Mouse (Mus musculus) heart, postnatal 36 days (tissue): Measurements from ENCODE around the gene Ppfia3. TPM values are rescaled to one million over a fixed set of nuclear protein-coding genes. Genes with fewer than 3 reads are reported as not detected.
A peak's percentile ranks its signal among the peaks of the same experiment; 100 is the strongest.
"Not testable (repeated sequence)": the region's sequence is repeated elsewhere in the genome, so short reads cannot be mapped to it uniquely, and the experiment has no call there.

Source experiments
- DNase-seq, 2 experiments: peaks; one replicate each; pipeline ENCODE4 v3.0.0; 2021 to 2022
- intact Hi-C: fragments of 180-260 bp; cut with DNase I; formaldehyde crosslinking; loops from one replicate; pipeline ENCODE4 v1.15.1; 2025
- total RNA-seq, 2 experiments: library from RNA; stranded (reverse); gene quantifications; 2 replicates each; pipeline ENCODE4 v1.2.3; 2021

Gene Ppfia3
- total RNA-seq, 2 experiments from 2014 or later, result not detected

DNA sequence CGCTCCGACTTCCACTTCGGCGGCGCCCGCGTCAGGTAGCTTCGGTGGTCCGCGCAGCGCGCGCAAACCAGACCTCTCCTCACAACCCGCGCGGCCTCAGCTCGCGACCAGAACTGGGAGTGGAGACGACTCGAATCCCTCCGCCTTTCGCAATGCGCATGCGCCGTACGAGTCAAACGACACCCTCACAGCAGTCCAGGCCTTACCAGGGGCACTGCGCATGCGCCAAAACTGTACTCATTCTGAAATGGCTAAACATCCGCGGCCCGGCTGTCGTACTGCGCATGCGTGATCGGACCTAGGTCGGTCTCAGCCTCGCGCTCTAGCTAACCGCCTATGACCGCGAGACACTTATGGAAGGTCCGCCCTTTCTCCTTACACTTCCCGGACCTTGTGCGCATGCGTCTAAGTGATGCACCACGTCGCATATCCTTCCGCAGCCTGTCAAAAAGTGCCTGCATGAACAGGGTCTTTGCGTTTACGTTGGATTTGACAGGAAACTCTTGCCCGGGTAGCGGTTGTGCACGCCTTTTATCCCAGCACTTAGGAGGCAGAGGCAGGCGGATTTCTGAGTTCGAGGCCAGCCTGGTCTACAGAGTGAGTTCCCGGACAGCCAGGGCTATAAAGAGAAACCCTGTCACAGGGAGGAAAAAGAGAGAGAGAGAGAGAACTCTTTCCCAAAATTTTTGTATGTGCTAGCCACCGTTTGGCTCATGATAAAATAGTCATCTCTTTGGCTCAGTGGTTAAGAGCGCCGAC is 28.9 kb upstream of the Ppfia3 start, which contains the start of gene Snrnp70:
Gene Snrnp70 (minus strand): TSS at position 165 of the 759 bp plus-strand sequence.
- DNase-seq, result peak; percentile 100
- intact Hi-C loops, result loop anchor here (2.0 to 5.0 kb wide), 3 partner anchors 25 to 87 kb away; partner anchors contain the start of genes Gys1 and Lin7b

DNA sequence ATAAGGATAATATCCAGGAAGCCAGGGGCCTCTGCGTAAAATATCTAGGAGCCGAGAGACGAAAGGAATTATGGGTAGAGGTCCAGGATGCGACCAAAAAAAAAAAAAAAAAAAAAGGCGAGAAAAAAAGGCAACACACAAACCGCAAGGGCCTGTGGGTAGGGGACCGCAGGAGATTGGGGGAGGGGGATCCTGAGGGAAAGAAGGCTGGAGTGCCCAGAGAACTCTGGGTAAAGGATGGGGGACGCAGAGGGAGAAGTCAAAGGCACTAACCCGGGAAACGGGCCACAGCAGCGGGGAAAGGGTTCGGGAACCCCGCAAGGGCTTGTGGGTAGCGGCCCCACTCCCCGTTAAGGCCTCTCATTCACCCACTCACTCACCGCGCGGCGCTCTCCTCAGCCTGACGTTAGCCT is 28.3 kb upstream of the Ppfia3 start:
- intact Hi-C loops, result loop anchor here (2.0 to 5.0 kb wide), 3 partner anchors 24 to 86 kb away; partner anchors contain the start of genes Gys1 and Lin7b
- no peak for DNase-seq

DNA sequence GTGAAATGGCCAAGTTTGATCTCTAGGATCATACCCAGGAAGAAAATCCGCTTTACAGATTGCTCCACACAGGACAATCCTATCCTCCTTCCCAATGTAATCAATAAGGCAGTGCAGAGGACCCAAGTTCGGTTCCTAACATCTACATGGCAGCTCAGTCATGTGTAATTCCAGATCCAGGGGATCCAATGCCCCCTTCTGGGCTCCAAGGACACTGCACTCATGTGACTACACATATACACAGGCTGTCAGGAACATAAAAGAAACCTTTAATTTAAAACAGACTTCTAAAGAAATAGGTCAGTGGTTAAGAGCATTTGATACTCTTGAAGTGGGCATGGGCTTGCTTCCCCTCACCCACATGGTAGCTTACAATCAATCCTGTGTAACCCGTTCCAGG is 19.3 kb upstream of the Ppfia3 start:
- DNase-seq, result no peak
- intact Hi-C loops, result no loop called here

DNA sequence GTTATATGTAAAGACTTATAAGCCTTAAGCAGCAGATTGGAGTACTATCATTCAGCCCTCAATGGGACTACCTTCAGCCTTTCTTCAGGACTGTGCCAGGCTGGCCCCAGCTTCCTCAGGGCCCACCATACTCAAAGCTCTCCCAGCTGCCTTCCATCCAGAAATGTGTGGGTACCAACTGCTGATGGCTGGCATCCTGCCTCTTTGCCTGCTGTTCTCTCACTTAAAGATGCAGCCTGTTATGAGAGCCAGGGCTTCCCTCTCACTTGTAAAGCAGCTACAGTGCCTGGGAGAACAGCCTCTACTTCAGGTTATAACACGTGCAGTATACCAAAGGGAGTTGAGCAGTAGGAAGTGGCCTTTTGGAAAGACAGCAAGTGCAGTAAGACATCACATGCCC is 9.2 kb upstream of the Ppfia3 start:
- intact Hi-C loops, result no loop called here
- DNase-seq, result no peak

DNA sequence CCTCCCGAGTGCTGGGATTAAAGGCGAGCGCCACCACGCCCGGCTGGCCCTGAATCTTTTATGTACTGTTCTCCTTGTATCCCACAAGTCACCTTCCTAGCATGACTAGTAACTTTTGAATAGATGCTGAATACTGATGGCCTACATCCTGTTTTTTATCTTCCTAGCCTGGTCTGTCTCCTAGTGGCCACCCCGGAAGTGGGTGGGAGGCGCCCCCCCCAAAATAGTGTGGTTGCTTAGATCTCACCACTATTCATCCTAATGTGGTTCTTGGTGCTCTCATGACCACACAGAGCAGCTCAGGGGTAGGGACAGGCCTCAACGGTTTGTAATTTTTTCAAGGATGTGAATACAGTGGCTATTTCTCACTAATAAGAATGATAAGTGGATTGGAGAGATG is 7.8 kb upstream of the Ppfia3 start:
- DNase-seq, result no peak
- intact Hi-C loops, result no loop called here

DNA sequence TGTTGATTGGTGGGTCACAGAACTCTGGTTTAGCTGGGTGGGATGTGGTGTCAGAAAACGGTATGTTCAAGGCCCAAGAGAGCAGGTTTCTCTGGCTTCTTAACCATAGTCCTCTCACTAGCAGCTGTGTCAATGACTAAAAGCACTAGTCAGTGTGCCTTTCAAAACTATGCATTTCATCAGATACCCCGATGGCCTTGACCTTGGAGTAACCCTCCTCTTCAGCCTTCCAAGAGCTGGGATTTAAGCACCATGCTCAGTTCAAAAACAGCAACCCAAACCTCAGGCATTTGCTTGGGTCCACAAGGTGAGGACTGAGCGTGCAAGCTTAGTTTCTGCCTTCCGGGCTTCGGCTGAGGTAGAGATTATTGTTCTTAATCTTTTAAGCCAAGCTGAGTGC is 5.6 kb upstream of the Ppfia3 start:
- no peak for DNase-seq
- intact Hi-C loops, result no loop called here

DNA sequence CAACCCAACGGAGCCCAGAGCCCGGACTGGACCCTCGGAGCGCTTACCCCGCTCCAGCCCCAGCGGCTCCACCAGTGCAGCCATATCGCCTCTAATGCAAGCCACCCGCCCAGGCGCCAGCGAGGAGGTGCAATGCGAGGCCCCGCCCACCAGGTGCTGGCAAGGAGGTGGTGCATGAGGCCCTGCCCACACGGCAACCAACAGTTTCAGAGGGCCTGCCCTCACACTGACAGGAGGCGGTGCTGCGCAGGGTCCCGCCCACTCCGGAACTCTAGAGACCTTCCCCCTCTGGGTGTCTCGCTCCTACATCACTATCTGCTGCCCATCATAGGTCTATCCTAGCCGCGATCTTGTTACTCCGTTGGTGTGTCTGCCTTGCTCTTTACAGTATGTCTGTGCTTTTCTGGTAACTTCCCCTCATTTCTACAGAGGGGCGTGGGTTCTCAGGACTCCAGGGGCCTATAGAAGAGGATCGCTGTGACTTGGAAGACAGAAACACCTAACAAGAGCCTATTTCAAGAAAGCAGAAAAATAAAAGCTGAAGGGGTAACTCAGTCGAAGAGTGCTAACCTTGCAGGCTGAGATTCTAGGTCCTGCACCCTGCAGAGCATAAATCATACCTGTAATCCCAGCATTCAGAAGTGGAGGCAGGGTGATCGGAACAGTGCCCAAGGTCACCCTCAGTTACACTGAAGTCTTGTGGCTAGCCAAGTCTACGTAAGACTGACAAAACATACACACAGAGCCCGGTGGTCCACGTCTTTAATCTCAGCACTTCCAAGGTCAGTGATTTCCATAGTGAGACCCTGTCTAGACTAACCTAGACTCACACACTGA is 3.9 kb upstream of the Ppfia3 start, which contains the start of gene Lin7b:
Gene Lin7b (minus strand): TSS at position 109 of the 837 bp plus-strand sequence.
- peak; percentile 72 to 76 for DNase-seq
- intact Hi-C loops, result loop anchor here (2.0 kb wide), 1 partner anchor 24 kb away; the partner anchor contains the start of gene Snrnp70

DNA sequence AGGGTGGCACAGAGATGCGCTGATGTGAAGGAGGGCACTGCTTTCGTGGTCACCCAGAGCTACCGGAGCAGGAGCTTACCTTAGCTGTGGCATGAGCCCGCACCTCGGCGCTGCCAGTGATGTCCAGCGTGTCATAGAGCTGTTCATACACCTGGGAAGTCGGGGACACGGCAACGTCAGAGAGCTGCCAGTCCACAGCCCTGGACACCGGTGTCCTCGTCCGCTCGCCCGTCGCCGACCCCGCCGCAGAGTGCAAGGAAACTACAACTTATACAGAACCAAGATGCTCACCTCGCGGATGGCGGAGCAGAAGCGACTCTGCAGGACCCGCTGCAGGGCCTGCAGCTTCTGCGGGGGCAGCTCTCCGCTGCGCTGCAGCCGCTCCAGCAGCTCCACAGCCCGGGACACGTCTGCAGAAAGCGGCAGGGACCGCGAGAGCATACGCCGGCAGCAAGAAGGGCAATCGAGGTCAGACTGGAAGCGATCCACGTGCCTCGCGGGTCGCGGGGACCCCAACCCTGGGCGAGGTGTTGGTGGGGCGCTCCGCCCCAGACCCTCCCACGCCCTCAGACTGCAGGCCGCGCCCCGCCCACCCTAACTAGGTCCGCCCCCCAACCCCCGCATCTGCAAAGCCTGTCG is 3.1 kb upstream of the Ppfia3 start:
- no peak for DNase-seq
- intact Hi-C loops, result loop anchor here (2.0 kb wide), 2 partner anchors 25 to 37 kb away; partner anchors contain the start of genes Snrnp70 and Trpm4

DNA sequence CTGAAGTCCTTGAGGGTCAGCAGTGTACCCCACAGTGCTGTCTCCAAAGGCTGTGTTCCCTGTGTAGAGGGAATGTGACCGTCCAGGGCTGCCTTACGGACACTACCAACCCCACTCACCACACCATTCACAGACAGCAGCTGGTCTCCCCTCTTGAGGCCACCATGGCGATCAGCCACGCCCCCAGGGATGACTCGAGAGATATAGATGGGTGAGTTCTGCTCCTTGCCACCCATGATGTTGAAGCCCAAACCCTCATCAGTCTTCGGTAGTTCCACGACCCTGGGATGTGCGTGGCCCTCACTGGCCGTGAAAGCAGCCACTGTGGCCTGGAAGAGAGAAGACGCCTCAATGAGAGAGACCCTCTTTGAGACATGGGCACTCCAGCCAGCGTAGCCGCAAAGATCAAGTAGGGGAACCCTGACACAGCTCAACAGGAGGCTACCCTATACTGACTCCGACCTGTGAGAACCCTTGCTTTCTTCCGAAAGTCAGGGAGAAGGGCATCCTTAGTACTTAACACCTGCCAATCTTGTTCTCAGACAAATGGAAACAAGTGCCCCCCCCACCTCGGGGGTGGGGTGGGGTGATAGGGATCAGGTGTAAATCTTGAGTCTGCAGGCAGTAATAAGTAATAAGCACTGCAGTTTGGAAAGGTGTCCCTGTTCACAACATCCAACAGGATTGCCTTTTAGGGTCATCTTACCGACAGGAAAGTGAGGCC is 2.4 kb upstream of the Ppfia3 start:
- intact Hi-C loops, result loop anchor here (2.0 kb wide), 1 partner anchor 36 kb away; the partner anchor contains the start of gene Trpm4
- DNase-seq, result no peak

DNA sequence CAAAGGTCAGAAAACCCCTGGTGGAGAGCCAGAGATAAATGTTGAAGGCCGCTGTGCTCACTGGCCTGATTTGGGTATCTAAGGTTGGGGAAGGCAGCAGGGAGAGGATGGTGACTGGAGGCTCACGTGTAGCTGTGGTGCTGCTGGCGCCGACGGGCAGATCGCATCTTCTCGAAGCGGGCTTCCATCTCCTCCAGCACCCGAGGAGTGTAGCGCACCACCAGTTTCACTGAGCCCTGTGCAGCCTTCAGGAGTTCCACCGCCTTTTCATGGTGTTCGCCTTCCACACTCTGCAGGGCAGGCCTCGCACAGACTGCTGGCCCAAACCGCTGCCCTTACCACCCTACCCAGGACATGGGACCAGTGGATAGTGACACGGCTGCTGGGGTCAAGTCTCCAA is 1.4 kb upstream of the Ppfia3 start:
- DNase-seq, result no peak
- intact Hi-C loops, result loop anchor here (2.0 kb wide), 1 partner anchor 35 kb away; the partner anchor contains the start of gene Trpm4

DNA sequence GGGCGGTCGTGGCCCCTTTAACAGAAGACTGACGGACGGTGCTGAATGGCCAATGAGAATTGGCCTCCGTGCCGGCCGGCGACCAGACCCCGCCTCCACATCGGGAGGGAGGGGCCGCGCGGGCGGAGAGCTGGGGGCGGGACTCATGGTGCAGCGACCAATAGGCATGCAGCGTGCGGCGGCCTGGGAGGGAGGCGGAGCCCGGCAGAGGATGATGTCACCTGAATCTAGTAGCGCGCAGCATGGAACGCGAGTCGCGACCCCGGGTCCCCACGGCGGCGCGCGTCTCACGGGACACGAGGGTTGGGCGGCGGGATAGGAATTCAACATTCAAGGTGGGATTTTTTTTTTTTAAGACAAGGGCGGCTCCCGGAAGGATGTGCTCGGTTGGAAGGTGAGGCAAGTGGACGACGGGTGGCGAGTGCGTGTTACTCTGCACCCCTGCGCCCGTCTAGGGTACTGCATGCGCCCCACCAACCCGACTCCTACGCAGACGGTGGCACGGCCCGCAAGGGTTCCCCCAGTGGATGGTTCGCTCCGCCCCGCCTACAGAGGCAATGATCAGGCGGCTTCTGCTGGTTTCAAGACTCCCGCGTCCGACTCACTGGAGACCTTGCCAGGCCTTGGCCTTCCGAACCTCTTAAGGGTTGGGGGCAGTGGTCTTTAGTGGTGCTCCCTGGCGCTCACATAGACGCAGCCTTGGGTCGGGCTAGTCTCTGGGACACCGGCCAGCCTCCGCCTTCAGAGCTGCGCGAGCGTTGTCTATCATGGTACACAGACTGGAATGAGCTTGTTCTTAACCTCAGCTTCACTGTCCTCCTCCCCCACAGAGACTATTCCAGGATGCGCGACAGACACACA is 431 bp upstream of the Ppfia3 start:
- peak; percentile 97 to 98 for DNase-seq
- intact Hi-C loops, result no loop called here

DNA sequence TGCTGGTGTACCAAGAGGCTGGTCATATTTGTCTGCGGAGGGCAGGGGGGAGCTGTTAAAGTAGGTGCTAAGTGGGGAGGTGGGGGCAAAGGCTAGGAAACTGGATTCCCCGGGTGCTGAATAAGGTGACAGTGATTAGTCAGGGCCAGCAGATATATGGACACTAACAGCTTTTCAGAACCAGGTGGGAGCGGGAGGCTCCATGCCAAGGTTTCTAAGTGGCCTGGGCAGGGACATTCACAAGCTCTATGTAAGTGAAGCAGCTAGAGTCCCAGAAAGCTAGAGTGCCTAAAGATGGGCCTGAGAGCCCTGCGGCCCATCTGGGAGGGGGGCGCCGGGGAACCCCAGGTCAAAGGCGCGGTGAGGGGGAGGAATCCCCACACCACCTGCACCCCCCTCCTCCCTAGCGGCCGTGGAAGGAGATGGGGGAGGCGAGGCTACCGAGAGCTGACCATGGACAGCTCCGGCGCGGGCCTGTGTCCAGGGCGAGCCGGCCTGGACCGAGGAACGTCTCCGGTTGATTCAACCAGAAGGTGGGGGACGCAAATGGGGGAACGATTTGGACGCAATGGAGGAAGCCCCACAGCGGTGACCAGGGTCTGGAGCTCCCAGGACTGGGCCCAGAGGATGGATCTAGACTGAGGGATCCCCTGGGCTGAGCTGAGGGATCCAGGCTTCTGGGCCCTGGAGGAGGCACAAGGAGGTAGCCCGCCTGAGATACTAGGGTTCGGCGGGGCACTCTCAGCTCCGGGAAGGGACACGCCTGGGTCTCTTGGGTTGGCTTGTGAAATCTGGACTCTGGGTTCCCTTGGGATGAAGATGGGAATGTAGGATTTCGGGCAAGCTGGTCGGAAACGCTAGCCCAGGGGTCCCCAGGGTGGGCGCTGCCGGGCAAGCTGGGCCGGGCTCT is 822 bp downstream of the Ppfia3 start:
- DNase-seq, result peak; percentile 61
- intact Hi-C loops, result no loop called here

DNA sequence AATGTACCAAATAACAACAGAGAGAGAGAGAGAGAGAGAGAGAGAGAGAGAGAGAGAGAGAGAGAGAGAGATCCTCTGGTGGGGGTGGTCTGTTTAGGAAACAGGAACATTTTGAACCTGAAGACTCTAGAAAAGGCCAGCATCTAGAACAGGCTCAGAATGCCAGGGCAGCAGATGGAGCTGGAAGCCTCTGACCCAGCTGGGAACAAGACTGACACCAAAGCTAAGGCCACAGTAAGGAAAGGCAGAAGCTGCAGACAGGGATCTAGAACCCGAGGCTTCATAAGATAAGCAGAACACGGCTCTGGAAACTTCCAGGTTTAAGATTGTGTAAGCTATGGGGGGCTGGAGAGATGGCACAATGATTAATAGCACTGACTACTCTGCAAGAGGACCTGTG is 2.8 kb downstream of the Ppfia3 start:
- no peak for DNase-seq
- intact Hi-C loops, result no loop called here

DNA sequence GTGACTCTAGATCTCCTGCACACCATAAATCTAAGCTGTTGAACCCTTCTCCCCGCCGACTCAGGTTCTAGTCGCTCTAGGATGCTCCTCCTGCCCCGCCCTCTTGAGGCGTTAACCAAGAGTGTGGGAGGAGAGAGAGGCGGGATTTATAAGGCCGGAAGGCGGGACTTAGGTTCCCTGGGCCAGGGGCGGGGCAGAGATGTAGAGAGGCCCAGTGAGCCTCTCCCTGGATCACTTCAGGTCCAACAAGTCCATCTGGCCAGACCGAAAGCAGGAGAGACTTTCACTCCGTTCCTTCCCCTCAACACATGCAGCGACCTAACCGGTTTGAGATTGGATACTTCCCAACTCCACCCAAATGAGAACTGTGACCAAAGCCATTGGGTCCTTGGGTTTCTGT is 4.0 kb downstream of the Ppfia3 start:
- DNase-seq, result no peak

DNA sequence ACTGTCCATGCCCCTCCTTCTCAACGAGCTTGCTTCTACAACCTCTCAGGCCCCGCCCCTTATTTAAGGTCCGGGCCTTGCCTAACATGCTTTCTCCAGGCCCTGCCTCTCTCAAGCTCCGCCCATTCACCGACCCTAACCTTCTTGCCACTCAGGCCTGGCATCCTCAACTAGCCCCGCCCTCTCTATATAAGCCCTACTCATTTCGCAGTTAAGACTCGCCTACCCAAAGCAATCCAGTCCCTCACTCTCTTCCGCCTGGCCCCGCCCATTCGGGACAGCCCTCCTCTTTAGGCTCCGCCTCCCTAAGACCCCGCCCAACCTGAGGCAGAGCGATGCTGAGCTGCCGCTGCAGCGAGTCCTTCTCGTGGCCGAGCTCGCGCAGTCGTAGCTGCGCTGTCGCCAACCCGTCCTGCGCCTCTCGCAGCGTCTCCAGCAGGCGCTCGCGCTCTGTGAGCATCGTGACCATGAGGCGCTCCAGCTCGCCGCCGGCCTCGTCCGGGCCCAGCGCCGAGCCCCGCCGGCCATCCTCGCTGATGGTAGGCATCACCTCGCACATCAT is 5.5 kb downstream of the Ppfia3 start:
- intact Hi-C loops, result no loop called here
- DNase-seq, result peak; percentile 49 to 52

More for the DNA sequence above, 4.0 kb downstream of the Ppfia3 start:
- intact Hi-C loops, result no loop called here

DNA sequence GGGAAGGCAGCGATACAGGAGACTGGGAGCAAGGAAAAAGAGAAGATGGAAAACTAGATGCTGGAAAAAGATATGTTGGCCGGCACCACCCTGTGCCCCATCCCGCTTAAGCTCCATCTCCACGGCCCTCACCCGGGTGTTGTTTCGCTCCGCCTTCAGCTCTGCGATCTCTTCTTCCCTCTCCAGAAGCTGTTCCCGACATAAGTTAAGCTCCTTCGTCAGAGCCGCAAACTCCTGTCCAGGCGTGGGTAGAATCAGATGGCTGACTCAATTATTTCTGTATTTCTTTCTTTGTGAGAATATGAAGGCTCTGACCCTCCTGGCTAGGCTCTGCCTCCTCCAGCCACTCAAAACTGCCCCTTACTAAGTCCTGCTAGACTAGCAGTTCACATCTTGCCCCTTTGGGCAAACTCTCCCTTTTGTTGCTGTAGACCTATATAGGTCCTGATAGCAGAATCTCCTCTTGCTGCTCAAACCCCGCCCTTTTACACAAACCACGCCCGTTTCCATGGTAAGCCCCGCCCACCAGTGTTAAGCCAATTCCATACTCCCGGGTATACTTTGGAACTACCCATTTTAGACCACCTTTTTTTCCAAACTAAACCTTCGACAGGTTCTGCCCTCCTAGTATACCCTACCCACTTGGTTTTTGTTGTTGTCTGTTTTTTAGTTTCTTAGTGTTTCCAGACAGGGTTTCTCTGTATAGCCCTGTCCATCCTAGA is 6.3 kb downstream of the Ppfia3 start:
- intact Hi-C loops, result no loop called here
- no peak for DNase-seq

DNA sequence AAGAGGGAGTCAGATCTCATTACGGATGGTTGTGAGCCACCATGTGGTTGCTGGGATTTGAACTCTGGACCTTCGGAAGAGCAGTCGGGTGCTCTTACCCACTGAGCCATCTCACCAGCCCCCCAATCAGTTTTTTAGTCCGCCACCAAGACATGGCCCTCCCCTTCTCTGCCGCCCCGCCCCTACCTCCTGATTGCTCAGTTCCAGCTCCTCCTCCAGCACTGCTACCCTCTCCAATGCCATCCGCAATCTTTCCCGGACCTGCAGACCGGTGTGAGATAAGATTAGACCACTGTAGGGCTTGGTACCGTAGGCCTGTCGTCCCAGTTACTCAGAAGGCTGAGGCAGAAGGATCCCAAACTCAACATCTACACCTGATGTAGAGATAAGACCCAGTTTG is 7.7 kb downstream of the Ppfia3 start:
- intact Hi-C loops, DNase-seq: not testable (repeated sequence)
